Mouse (Mus musculus): ENCODE results near the gene Ttbk1.

- TF ChIP-seq CTCF (IDR thresholded peaks at IDR 0.05; ENCODE audit: low read depth) (no peak), EP300 (IDR thresholded peaks at IDR 0.05; ENCODE audit: low read depth) (no peak)
Observed at GRCm38 (mm10) chr17:46426496-46426895, 61.0 kb downstream of the Ttbk1 start.
